Mouse (Mus musculus) erythroblast, embryonic 14.5 days (primary cell): ENCODE data around the gene Dffa. TPM values are rescaled to one million over a fixed set of nuclear protein-coding genes. Genes with fewer than 3 reads are reported as not detected.

ENCODE experiments used
- H3K27me3 ChIP-seq: 2 replicates; pipeline ENCODE4 v1.6.1; 2012; ENCODE audit warnings: inconsistent platforms; ENCODE audit not compliant: control insufficient read depth
- H3K36me3 ChIP-seq: 2 replicates; pipeline ENCODE4 v1.6.1; 2012; ENCODE audit warnings: mild to moderate bottlenecking, inconsistent platforms; ENCODE audit not compliant: control insufficient read depth
- H3K4me1 ChIP-seq: 2 replicates; pipeline ENCODE4 v1.6.1; 2012; ENCODE audit warnings: inconsistent platforms; ENCODE audit not compliant: control insufficient read depth
- H3K4me3 ChIP-seq: replicated peaks from 2 replicates; pipeline ENCODE3; 2012; ENCODE audit warnings: moderate library complexity, mild to moderate bottlenecking, inconsistent platforms
- H3K9me3 ChIP-seq: 2 replicates; pipeline ENCODE4 v1.6.1; 2012; ENCODE audit warnings: low read length, inconsistent platforms, mixed read lengths; ENCODE audit not compliant: control insufficient read depth
- GATA1 ChIP-seq: IDR thresholded peaks from 2 replicates; pipeline ENCODE4 v1.6.1; 2012; ENCODE audit warnings: low read length, inconsistent platforms, mixed read lengths
- TAL1 ChIP-seq: IDR thresholded peaks from 3 replicates; pipeline ENCODE4 v1.6.1; 2012; ENCODE audit warnings: low read length, inconsistent platforms, mixed read lengths
- polyA plus RNA-seq: library from polyadenylated mRNA; stranded (reverse); fragments of >175 nt; gene quantifications from 2 replicates; pipeline ENCODE4 v1.2.3, GENCODE M21; 2012

The Dffa gene
- polyA plus RNA-seq, 1 experiment = 0.24 TPM

DNA sequence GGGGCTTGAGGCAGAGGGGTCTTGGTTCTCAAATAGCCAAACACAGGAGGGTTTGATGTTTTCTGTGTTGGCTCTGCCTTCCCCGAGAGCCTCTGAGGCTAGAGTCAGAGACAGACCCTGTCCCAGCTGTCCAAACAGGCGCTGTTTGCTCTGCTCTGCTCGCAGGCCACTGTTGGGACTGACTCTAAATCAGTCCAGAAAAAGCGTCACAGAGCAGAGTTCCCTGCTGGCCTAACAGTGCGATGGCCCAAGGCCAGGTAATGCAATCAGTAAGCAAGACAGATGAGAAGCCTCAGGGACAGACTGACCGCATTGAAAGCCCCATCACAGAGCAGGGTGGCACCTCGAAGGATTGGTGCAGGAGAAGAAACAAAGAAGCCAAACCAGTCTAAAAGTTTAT, 45.7 kb downstream of the Dffa start:
- Histone ChIP-seq H3K36me3 (peaks cover 47% of the 10 kb centered on the region), H3K4me1 (no peaks in the 10 kb centered on the region)

DNA sequence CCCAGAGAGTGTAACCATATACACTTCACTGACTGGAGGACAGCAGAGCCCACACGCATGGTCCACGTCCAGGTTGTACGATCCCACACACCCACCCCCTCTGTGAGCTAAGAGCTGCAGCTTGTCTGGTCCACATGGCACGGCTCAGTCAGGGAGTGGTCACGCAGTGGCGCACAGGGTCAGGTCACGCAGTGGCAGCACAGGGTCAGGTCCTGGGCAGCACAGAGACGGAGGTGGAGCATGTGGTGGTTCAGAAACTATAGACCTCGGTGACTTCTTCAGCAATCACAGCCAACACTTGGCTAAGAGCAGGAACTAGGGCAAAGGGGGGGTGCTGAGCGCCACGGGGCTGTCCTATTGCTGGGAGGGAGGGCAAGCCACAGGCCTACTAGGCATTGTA, 46.3 kb downstream of the Dffa start:
- no peaks in the 10 kb centered on the region for H3K4me1 ChIP-seq
- 0 out of 2 replicates have a peak, but pooled peaks cover 2% of the 10 kb centered on the region for H3K9me3 ChIP-seq
- peaks cover 53% of the 10 kb centered on the region for H3K36me3 ChIP-seq
- H3K27me3 ChIP-seq = no peaks in the 10 kb centered on the region
- H3K4me3 ChIP-seq = no peak overlapping the region
- TF ChIP-seq TAL1 = no peak
- TF ChIP-seq GATA1 = no peak

More for the DNA sequence above, 45.7 kb downstream of the Dffa start:
- Histone ChIP-seq H3K27me3 (peaks cover 2% of the 10 kb centered on the region; the same call in 1 of the 2 replicates), H3K9me3 (0 out of 2 replicates have a peak, but pooled peaks cover 2% of the 10 kb centered on the region), H3K4me3 (no peak overlapping the region)
- TF ChIP-seq GATA1 (no peak), TAL1 (no peak)

DNA sequence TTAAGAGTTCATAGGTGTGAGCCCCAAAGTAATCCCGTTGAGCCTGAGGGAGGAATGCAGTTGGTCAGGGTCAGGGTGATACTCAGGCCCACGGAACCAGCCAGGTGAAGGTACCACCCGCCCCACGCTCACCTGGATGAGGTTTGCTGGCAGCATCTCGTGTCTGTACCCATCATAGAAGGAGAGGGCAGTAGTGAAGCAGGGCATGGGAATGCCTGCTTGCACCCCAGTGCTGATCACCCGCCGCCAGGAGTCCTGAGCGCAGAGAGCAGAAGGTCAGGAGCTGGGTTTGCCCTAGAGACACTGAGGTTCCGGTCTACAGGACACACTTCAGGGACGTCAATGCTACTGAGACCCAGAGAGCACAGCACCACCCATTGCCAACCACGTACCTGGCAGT, 46.8 kb downstream of the Dffa start:
- no peaks in the 10 kb centered on the region for H3K27me3 ChIP-seq
- TF ChIP-seq TAL1 = no peak
- TF ChIP-seq GATA1 = no peak
- H3K36me3 ChIP-seq = peaks cover 56% of the 10 kb centered on the region
- H3K9me3 ChIP-seq = 0 out of 2 replicates have a peak, but pooled peaks cover 2% of the 10 kb centered on the region
- H3K4me1 ChIP-seq = no peaks in the 10 kb centered on the region
- no peak overlapping the region for H3K4me3 ChIP-seq

DNA sequence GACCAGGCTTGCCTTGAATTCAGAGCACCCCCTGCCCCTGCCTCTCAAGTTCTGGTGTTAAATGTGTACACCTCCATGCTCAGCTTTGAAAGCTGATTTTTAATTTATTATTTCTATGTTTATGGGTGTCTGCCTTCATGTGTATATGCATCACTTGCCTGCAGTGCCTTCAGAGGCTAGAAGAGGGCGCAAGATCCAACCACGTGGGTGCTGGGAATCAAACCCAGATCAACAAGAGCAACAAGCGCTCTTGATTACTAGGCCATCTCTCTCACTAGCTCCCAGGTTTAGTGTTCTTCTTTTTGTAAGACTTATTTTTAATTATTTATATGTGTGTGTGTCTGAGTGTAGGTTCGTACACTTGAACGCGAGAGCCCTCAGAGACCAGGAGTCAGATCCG, 50.9 kb downstream of the Dffa start:
- no peaks in the 10 kb centered on the region for H3K4me1 ChIP-seq
- TF ChIP-seq GATA1 (no peak), TAL1 (no peak)
- no peaks in the 10 kb centered on the region for H3K27me3 ChIP-seq
- 0 out of 2 replicates have a peak, but pooled peaks cover 2% of the 10 kb centered on the region for H3K9me3 ChIP-seq
- H3K4me3 ChIP-seq = no peak overlapping the region
- H3K36me3 ChIP-seq = peaks cover 93% of the 10 kb centered on the region

DNA sequence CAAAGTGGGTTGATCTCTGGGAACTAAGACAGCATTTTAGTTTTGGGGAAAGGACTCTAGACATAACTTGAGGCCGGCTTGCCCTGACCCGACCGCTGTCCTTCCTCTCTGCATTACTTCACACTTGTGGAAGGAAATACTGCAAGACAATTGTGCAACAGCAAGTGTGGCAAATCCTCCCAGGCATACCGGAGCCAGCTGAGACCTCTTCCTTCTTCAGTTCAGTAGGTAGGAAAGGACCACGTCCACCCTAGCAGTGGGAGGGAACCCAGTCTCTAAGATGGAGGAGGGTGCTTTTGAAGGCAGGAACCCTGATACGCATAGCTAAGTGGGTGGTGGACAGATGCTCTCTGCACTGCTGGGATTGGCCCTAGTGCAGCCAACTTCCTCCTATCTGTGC, 51.8 kb downstream of the Dffa start:
- Histone ChIP-seq H3K4me3 (no peak overlapping the region), H3K9me3 (0 out of 2 replicates have a peak, but pooled peaks cover 2% of the 10 kb centered on the region), H3K4me1 (no peaks in the 10 kb centered on the region), H3K27me3 (no peaks in the 10 kb centered on the region), H3K36me3 (peaks cover 94% of the 10 kb centered on the region)
- TF ChIP-seq GATA1 = no peak
- no peak for TF ChIP-seq TAL1

DNA sequence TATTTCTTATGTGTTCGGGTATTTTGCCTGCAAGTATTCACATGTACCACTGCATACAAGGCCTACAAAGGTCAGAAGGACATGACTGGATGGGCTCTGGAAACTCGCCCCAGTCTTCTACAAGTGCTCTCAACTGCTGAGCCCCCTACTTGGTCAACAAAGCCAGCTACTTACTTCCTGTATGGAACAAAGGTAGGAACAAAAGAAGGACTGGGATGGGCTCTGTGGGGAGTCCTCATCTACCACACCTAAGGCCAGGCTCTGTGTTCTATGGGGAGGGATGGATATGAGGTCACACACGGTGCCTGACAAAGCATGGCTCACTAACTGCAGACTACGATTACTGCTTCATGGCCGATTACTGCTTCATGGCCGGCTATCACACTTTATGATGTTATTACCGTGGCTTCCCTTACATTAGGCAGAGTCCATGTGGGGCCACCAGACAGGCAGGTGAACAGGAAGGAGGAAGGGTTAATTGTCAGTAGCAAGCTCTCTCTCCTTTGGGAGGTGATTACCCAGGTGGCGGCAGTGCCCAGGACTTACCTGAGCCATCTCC, 53.5 kb downstream of the Dffa start:
- H3K4me3 ChIP-seq = no peak overlapping the region
- no peaks in the 10 kb centered on the region for H3K9me3 ChIP-seq
- no peaks in the 10 kb centered on the region for H3K27me3 ChIP-seq
- TF ChIP-seq GATA1 = no peak
- no peak for TF ChIP-seq TAL1
- peaks cover 90% of the 10 kb centered on the region for H3K36me3 ChIP-seq
- no peaks in the 10 kb centered on the region for H3K4me1 ChIP-seq

DNA sequence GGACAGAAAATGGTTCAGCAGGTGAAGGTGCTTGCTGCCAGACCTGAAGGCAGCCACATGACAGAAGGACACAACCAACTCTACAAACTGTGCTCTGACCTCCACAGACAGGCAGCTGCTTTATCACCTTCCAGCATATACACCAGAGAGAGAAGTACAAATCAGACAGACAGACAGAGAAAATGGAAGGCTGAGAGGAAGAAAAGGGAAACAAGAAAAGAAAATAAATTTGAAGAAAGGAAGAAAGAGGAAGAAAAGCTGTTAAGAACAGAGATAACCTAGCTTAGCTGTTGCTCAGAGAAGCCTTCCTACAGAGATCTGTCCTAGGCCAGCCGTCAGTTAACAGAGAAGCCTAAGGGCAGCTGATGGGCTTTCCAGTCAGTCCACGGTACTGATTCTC, 55.3 kb downstream of the Dffa start:
- Histone ChIP-seq H3K36me3 (peaks cover 77% of the 10 kb centered on the region), H3K9me3 (no peaks in the 10 kb centered on the region), H3K4me1 (peaks cover 3% of the 10 kb centered on the region), H3K4me3 (no peak overlapping the region), H3K27me3 (no peaks in the 10 kb centered on the region)
- TF ChIP-seq TAL1 (no peak), GATA1 (no peak)

DNA sequence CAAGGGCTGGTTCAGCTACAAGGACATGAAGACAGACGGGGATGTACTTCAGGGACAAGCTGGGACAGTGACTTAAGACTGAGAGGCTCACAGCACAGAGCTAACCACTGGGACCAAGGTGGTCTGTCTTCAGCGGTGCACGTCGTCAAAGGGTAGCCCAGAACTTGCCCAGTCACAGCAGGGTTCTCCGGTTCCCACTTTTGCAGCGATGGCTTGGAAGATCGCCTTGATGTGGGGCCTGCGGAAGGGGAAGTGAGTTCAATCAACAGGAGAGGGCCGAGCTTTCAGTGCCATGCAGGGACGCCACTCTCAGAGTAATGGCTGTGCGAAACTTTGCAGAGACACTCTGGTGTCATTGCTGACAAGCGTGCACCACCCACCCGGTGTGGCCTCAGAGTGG, 55.9 kb downstream of the Dffa start:
- Histone ChIP-seq H3K4me1 (peaks cover 4% of the 10 kb centered on the region), H3K9me3 (no peaks in the 10 kb centered on the region), H3K36me3 (peaks cover 71% of the 10 kb centered on the region), H3K4me3 (no peak overlapping the region), H3K27me3 (no peaks in the 10 kb centered on the region)
- no peak for TF ChIP-seq TAL1
- TF ChIP-seq GATA1 = no peak

DNA sequence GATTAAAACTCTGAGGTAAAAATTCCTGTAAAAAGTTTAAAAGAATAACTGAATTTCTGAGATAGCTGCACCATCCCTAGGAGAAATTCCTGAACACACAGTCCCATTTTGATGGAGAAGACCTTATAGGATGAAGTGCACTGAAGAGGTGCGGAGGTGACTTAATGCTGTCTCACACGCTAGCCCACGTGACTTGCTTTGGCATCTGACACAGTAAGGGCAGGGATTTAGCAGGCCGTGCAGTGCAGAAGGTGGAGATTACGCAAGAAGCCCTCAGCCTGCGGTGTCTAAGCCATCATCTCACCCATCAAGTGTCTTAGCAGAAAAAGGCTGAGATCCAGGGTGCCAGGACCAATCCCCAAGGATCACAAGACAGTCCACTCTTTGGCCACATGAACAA, 57.2 kb downstream of the Dffa start:
- no peak overlapping the region for H3K4me3 ChIP-seq
- peaks cover 60% of the 10 kb centered on the region for H3K36me3 ChIP-seq
- no peaks in the 10 kb centered on the region for H3K27me3 ChIP-seq
- H3K9me3 ChIP-seq = no peaks in the 10 kb centered on the region
- TF ChIP-seq TAL1 = no peak
- TF ChIP-seq GATA1 = no peak
- peaks cover 17% of the 10 kb centered on the region for H3K4me1 ChIP-seq

DNA sequence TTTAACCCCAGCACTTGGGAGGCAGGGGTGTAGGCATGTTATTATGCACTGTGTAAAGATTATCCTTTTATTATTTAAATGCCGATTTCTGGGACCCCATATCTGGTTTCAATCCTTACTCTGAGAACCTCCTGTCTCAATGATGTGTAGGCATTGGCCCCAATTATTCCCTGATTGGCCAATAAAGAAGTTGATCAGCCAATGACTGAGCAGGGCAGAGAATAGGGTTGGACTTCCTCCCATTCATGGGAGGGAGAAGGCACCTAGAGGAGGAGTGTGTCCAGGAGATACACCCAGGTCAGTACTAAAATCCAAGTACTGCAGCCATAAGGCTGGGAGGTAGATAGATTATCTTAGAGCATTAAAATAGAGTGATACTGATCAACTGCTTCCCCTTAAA, 59.2 kb downstream of the Dffa start:
- Histone ChIP-seq H3K27me3 (no peaks in the 10 kb centered on the region), H3K4me3 (no peak overlapping the region), H3K36me3 (peaks cover 41% of the 10 kb centered on the region), H3K9me3 (no peaks in the 10 kb centered on the region), H3K4me1 (peaks cover 33% of the 10 kb centered on the region)
- TF ChIP-seq TAL1 = no peak
- TF ChIP-seq GATA1 = no peak
